Mouse (Mus musculus) midbrain, embryonic 16.5 days (tissue): ENCODE results near the gene Rxra. TPM values are rescaled to one million over a fixed set of nuclear protein-coding genes. Genes with fewer than 3 reads are reported as not detected.

Experiments
- ATAC-seq: fragments of 200-750 bp; cut with Nextera tagmentation; 2 replicates; pipeline ENCODE4 v1.8.0; 2017; ENCODE audit warnings: moderate TSS enrichment
- H3K27ac ChIP-seq: fragments of 300-500 bp; sonication (generic); 2 replicates; pipeline ENCODE4 v1.5.1; 2014; ENCODE audit warnings: mild to moderate bottlenecking, low read length, mixed read lengths
- H3K27me3 ChIP-seq: fragments of 300-500 bp; sonication (generic); 2 replicates; pipeline ENCODE4 v1.6.1; 2014; ENCODE audit warnings: low read depth, low read length, mixed read lengths; ENCODE audit not compliant: control insufficient read depth, insufficient read depth
- H3K36me3 ChIP-seq: fragments of 300-500 bp; sonication (generic); 2 replicates; pipeline ENCODE4 v1.6.1; 2014; ENCODE audit warnings: mild to moderate bottlenecking, low read length, moderate library complexity, mixed read lengths; ENCODE audit not compliant: control insufficient read depth, insufficient read depth
- H3K4me1 ChIP-seq: fragments of 300-500 bp; sonication (generic); 2 replicates; pipeline ENCODE4 v1.6.1; 2014; ENCODE audit warnings: mild to moderate bottlenecking, low read length, mixed read lengths; ENCODE audit not compliant: control insufficient read depth, insufficient read depth
- H3K4me2 ChIP-seq: fragments of 300-500 bp; sonication (generic); 2 replicates; pipeline ENCODE4 v1.6.1; 2014; ENCODE audit warnings: mild to moderate bottlenecking, low read length, mixed read lengths
- H3K4me3 ChIP-seq: fragments of 300-500 bp; sonication (generic); 2 replicates; pipeline ENCODE4 v1.5.1; 2014; ENCODE audit warnings: low read depth, mild to moderate bottlenecking, low read length, moderate library complexity, mixed read lengths
- H3K9ac ChIP-seq: fragments of 300-500 bp; sonication (generic); 2 replicates; pipeline ENCODE4 v1.6.1; 2014; ENCODE audit warnings: low read depth, low read length, mixed read lengths
- H3K9me3 ChIP-seq: fragments of 300-500 bp; sonication (generic); replicated peaks from 2 replicates; pipeline ENCODE4 v1.6.1; 2014; ENCODE audit warnings: mild to moderate bottlenecking, low read length, mixed read lengths; ENCODE audit not compliant: control insufficient read depth, poor library complexity, severe bottlenecking
- WGBS: fragments of 180-500 bp; shearing (Covaris S2); extraction: QIAGEN DNeasy Blood & Tissue Kit; methylation state at CpG from one replicate; pipeline ENCODE4 v1.1.7; 2014; 5-methylcytosine and 5-hydroxymethylcytosine counted together
- polyA plus RNA-seq: library from polyadenylated mRNA; unstranded; fragments of >200 nt; fragmentation: Nextera tagmentation; extraction: Ambion mirVana; gene quantifications from 2 replicates; pipeline ENCODE4 v1.2.1, GENCODE M21; 2015

The Rxra gene
- polyA plus RNA-seq, 1 experiment from 2014 or later: 2.5 TPM

DNA sequence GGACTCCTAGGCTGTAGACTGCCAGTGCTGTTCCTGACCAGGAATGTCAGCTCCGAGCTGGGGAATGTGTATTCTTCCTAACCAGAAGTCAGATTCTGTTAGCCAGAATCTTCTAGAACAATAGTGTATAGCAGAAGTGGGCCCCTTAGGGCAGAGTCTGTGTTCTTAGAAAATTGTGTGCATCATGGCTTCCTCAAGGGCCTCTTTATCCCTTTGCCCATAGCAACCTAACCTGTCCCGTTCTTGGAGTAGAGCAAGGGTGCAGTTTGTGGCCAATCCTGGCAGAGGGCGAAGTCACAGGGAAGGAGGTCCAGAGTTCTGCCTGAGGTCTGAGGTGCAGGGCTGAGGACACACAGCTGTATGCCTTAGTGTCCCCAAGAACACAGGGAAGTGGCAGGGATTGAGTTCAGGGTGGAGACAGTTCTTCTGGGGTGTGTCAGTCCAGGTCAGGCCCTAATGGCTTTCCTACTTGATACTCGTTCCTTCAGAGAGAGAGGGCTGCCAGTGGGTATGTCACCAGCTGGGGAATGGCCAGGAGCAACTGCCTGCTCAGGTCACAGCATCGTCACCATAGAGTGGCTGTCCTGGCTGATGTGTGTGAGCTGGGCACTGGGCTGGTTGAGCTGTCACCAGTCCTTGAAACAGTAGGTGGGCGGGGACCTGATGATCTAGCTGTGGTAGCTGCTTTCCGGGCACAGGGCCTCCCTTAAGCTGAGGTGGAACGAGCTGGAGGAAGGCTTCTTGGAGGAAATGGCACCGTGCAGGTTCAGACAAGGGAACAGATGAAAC is 27.8 kb downstream of the Rxra start:
- Histone ChIP-seq H3K4me3 (no peak overlapping the region), H3K9ac (no peak overlapping the region), H3K27me3 (no peaks in the 10 kb centered on the region), H3K4me2 (no peak overlapping the region), H3K36me3 (no peaks in the 10 kb centered on the region), H3K9me3 (no peaks in the 10 kb centered on the region), H3K27ac (no peak overlapping the region), H3K4me1 (peaks cover 14% of the 10 kb centered on the region)
- WGBS: 73% methylated on average over 9 of the region's 9 CpGs
- no peak for ATAC-seq

DNA sequence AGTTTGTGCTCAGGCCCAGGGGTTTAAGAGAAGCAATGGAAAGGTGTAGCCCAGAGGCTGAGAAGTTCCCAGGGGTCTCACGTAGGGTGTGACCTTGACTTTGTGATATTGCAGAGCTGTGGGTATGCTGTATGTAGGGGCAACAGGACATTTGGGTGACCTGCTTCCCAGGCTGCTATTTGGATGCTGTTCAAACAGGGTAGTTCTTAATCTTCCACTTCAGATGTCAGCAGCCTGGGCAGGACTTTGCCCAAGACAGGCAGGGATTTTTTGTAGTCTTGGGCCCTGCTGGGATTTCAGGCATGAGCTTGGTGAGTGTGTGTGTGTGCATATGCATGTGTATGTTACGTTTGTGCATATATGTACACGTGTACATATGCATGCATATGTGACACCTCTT is 28.4 kb downstream of the Rxra start:
- 93% methylated on average over 3 of the region's 3 CpGs for WGBS
- no peaks in the 10 kb centered on the region for H3K27me3 ChIP-seq
- peaks cover 8% of the 10 kb centered on the region for H3K4me1 ChIP-seq
- no peak overlapping the region for H3K4me3 ChIP-seq
- H3K9me3 ChIP-seq: no peaks in the 10 kb centered on the region
- ATAC-seq: no peak
- no peak overlapping the region for H3K9ac ChIP-seq
- no peak overlapping the region for H3K27ac ChIP-seq
- no peaks in the 10 kb centered on the region for H3K36me3 ChIP-seq
- H3K4me2 ChIP-seq: no peak overlapping the region

- Histone ChIP-seq H3K36me3 (no peaks in the 10 kb centered on the region), H3K27ac (no peak overlapping the region), H3K4me3 (no peak overlapping the region), H3K9me3 (no peaks in the 10 kb centered on the region), H3K4me2 (no peak overlapping the region), H3K9ac (no peak overlapping the region), H3K4me1 (no peaks in the 10 kb centered on the region), H3K27me3 (no peaks in the 10 kb centered on the region)
- WGBS: 79% methylated on average over 3 of the region's 3 CpGs
- no peak for ATAC-seq
Observed at GRCm38 (mm10) chr2:27710871-27711382, 34.7 kb downstream of the Rxra start.

- Histone ChIP-seq H3K4me3 (no peak overlapping the region), H3K27me3 (no peaks in the 10 kb centered on the region), H3K27ac (no peak overlapping the region), H3K4me1 (no peaks in the 10 kb centered on the region), H3K4me2 (no peak overlapping the region), H3K36me3 (no peaks in the 10 kb centered on the region), H3K9ac (no peak overlapping the region), H3K9me3 (no peaks in the 10 kb centered on the region)
- WGBS: 91% methylated on average over 5 of the region's 5 CpGs
- no peak for ATAC-seq
Observed at GRCm38 (mm10) chr2:27712626-27713025, 36.4 kb downstream of the Rxra start.

DNA sequence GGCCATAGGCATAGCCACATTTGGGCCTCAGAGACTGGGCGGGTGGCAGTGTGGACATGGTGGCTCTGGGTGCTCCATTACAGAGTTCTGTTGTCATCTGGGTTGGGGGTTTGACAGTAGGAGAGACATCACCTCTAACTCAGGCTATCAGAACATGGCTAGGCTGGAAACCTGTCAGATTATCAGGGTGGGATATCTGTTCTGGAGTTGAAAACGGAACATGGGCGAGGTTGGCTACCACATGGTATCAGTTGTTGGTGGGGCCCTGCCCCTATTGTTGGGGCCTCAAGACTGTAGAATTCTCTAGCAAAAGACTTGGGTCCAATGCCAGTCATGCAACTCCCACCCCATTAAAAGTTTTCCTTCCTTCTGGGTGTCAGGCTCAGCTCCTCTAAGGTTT is 37.1 kb downstream of the Rxra start:
- no peak overlapping the region for H3K4me2 ChIP-seq
- H3K9me3 ChIP-seq: no peaks in the 10 kb centered on the region
- H3K4me1 ChIP-seq: peaks cover 2% of the 10 kb centered on the region; the same call in 1 of the 2 replicates
- H3K4me3 ChIP-seq: no peak overlapping the region
- WGBS: 97% methylated on average over 3 of the region's 3 CpGs
- H3K27me3 ChIP-seq: no peaks in the 10 kb centered on the region
- H3K36me3 ChIP-seq: no peaks in the 10 kb centered on the region
- ATAC-seq: no peak
- no peak overlapping the region for H3K9ac ChIP-seq
- H3K27ac ChIP-seq: no peak overlapping the region

- WGBS: 89% methylated on average over 5 of the region's 5 CpGs
- Histone ChIP-seq H3K4me2 (no peak overlapping the region), H3K9ac (no peak overlapping the region), H3K4me3 (no peak overlapping the region), H3K27me3 (no peaks in the 10 kb centered on the region), H3K4me1 (peaks cover 2% of the 10 kb centered on the region; the same call in 1 of the 2 replicates), H3K27ac (no peak overlapping the region), H3K9me3 (no peaks in the 10 kb centered on the region), H3K36me3 (no peaks in the 10 kb centered on the region)
- no peak for ATAC-seq
Observed at GRCm38 (mm10) chr2:27714131-27714530, 37.9 kb downstream of the Rxra start.

DNA sequence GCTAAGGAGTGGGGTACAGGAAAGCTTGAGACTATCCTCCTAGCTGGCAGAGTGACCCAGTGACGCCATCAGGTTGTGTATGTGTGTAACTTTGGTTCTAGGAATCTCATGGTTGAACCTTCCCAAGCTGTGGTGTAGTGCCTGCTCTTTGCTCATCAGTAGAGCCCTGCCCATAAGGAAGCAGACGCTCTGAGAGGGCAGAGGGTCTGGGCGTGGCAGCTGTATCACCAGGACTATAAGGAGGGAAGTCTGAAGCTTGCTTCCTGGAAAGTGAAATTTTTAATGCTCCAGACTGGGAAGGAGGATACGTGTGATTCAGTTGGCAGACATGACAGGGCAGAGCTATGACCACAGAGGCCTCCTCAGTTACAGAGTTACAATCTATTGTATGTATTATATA is 39.0 kb downstream of the Rxra start:
- Histone ChIP-seq H3K9ac (no peak overlapping the region), H3K4me1 (peaks cover 2% of the 10 kb centered on the region; the same call in 1 of the 2 replicates), H3K4me3 (no peak overlapping the region), H3K4me2 (no peak overlapping the region), H3K27me3 (no peaks in the 10 kb centered on the region), H3K27ac (no peak overlapping the region), H3K9me3 (no peaks in the 10 kb centered on the region), H3K36me3 (no peaks in the 10 kb centered on the region)
- ATAC-seq: no peak
- WGBS: 82% methylated on average over 4 of the region's 4 CpGs

- WGBS: 75% methylated on average over 3 of the region's 3 CpGs
- Histone ChIP-seq H3K4me1 (peaks cover 2% of the 10 kb centered on the region; the same call in 1 of the 2 replicates), H3K9me3 (no peaks in the 10 kb centered on the region), H3K27me3 (no peaks in the 10 kb centered on the region), H3K4me2 (no peak overlapping the region), H3K36me3 (no peaks in the 10 kb centered on the region), H3K9ac (no peak overlapping the region), H3K4me3 (no peak overlapping the region), H3K27ac (no peak overlapping the region)
- no peak for ATAC-seq
Observed at GRCm38 (mm10) chr2:27716339-27716738, 40.1 kb downstream of the Rxra start.

DNA sequence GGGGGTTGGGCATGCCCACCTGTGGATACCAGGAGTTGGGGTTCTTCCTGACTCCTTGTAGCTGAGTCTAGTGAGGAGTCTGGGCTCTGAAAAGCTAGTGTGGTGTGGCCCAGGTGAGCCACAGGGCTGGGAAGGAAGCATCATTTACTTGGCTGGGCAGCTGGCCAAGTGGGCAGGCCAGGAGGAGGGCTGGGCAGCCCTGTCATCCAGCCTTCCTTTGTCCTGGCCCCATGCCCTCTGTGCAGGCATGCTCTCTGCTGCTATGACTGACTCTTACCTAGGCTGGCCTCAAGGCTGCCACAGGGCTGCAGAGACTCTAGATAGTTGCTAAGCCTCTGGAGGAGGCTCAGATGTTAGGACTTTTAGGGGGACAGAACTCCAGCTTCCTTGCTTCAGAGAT is 42.0 kb downstream of the Rxra start:
- Histone ChIP-seq H3K4me1 (peaks cover 2% of the 10 kb centered on the region; the same call in 1 of the 2 replicates), H3K4me3 (no peak overlapping the region), H3K4me2 (no peak overlapping the region), H3K27ac (no peak overlapping the region), H3K9ac (no peak overlapping the region), H3K36me3 (no peaks in the 10 kb centered on the region), H3K9me3 (no peaks in the 10 kb centered on the region), H3K27me3 (no peaks in the 10 kb centered on the region)
- no peak for ATAC-seq
